In genomic region chr3:105900266-105900665, GRCm38 (mm10) we compare ENCODE assay signal across 18 mouse cellular contexts. TPM values are rescaled to one million over a fixed set of nuclear protein-coding genes. Genes with fewer than 3 reads are reported as not detected.
DNase-seq lines count a peak whose midpoint lies in the region; ATAC-seq and TF ChIP-seq lines count a peak whose summit lies in the region.
"Had no signal": no experiment of that assay in that cellular context is flagged by ENCODE, and none has a peak within 500 bp of the region (broad histone marks: within the 10 kb centered on the region; RNA-seq: fewer than 3 reads in every experiment).

No protein-coding gene starts in this region.

- no peaks in the 10 kb centered on the region for H3K27me3 ChIP-seq in thymus, adult 2 months (ENCODE audit: control insufficient read depth, insufficient read depth, low read length)
- H3K27me3 ChIP-seq in intestine, embryonic 15.5 days (replicated peaks), result no peaks in the 10 kb centered on the region
- H3K27me3 ChIP-seq: midbrain, embryonic 13.5 days had no signal

- H3K4me3 ChIP-seq in thymus, adult 2 months (ENCODE audit: control insufficient read depth, insufficient read depth, low read length), result no peak overlapping the region
- H3K4me3 ChIP-seq in intestine, embryonic 15.5 days (replicated peaks), result no peak overlapping the region
- H3K4me3 ChIP-seq: heart, adult 2 months; hindbrain, embryonic 10.5 days; left cerebral cortex, adult 2 months; midbrain, embryonic 13.5 days had no signal

- intact Hi-C loops in heart, postnatal 10 days (cut with DNase I), result loop anchor here (1.0 kb wide), 1 partner anchor 226 kb away; no protein-coding TSS in a partner anchor

- H3K4me2 ChIP-seq in intestine, embryonic 15.5 days (replicated peaks), result no peak overlapping the region
- H3K4me2 ChIP-seq: lung, embryonic 14.5 days; midbrain, embryonic 13.5 days had no signal

- 48% methylated on average over 6 of the region's 6 CpGs for WGBS in thymus, adult 2 months
- WGBS in intestine, embryonic 15.5 days, result 78% methylated on average over 6 of the region's 6 CpGs

- no peak for TF ChIP-seq POLR2A in thymus, adult 2 months (IDR thresholded peaks at IDR 0.05; ENCODE audit: control insufficient read depth, extremely low read depth, insufficient read depth, low read length, poor library complexity)

- peak; percentile 19 for ATAC-seq in megakaryocyte, adult 5-6 weeks (ENCODE audit: poor library complexity, severe bottlenecking)
- no peak for ATAC-seq in intestine, embryonic 15.5 days

- DNase-seq in heart, adult 11 months, result peak; percentile 90
- DNase-seq in heart, postnatal 10 days, result no peak
- DNase-seq in thymus, postnatal 4 days, result peak; percentile 34
- no peak for DNase-seq in thymus, adult 2 months
- no peak for DNase-seq in kidney, postnatal 14 days

- H3K4me1 ChIP-seq in thymus, adult 2 months (replicated peaks; ENCODE audit: control insufficient read depth, insufficient read depth, low read length), result peaks cover 19% of the 10 kb centered on the region
- peaks cover 3% of the 10 kb centered on the region; the same call in 1 of the 2 replicates for H3K4me1 ChIP-seq in intestine, embryonic 15.5 days (replicated peaks)
- H3K4me1 ChIP-seq: hindbrain, embryonic 10.5 days; midbrain, embryonic 13.5 days had no signal

- no peak for TF ChIP-seq CTCF in thymus, adult 2 months (IDR thresholded peaks at IDR 0.05; ENCODE audit: borderline replicate concordance, control insufficient read depth, extremely low read depth, insufficient read depth, low read length, poor library complexity)

- H3K9me3 ChIP-seq in intestine, embryonic 15.5 days, result no peaks in the 10 kb centered on the region
- H3K9me3 ChIP-seq: G1E; hindbrain, embryonic 10.5 days; midbrain, embryonic 13.5 days had no signal

- H3K27ac ChIP-seq in thymus, adult 2 months (ENCODE audit: control insufficient read depth, insufficient read depth, low read length), result no peak overlapping the region
- H3K27ac ChIP-seq in intestine, embryonic 15.5 days, result no peak overlapping the region
- H3K27ac ChIP-seq: hindbrain, embryonic 10.5 days; left cerebral cortex, adult 2 months; midbrain, embryonic 13.5 days had no signal

- H3K9ac ChIP-seq in intestine, embryonic 15.5 days, result no peak overlapping the region
- H3K9ac ChIP-seq: lung, embryonic 14.5 days; midbrain, embryonic 13.5 days had no signal

- H3K36me3 ChIP-seq in thymus, adult 2 months (ENCODE audit: control insufficient read depth, insufficient read depth, low read length), result no peaks in the 10 kb centered on the region
- H3K36me3 ChIP-seq in intestine, embryonic 15.5 days, result no peaks in the 10 kb centered on the region
- H3K36me3 ChIP-seq: G1E; hindbrain, embryonic 10.5 days; midbrain, embryonic 13.5 days had no signal

RNA-seq across cellular contexts. Expression of gene Tmigd3, which starts 29.6 kb away (rescaled TPM):
- not detected for total RNA-seq in heart, postnatal 10 days (2021)
- 0.82 and 1.1 TPM in 2 replicates for polyA plus RNA-seq in thymus, adult 2 months (2012; rRNA removed)
- total RNA-seq in megakaryocyte, adult 5-6 weeks (2015), result 0.40 and 1.2 TPM in 2 replicates
- total RNA-seq in megakaryocyte, adult 5-6 weeks (2017), result 2.1 and 5.8 TPM in 2 replicates
- polyA plus RNA-seq in intestine, embryonic 15.5 days (2015; fragmentation: Nextera tagmentation; extraction: Ambion mirVana), result 0.24 and 0.52 TPM in 2 replicates
- total RNA-seq: left cerebral cortex, postnatal 4 days had no signal
- polyA plus RNA-seq: activated CD4-positive, CD25-positive, alpha-beta regulatory T cell, adult 4 months; C2C12; heart, adult 2 months; hindbrain, embryonic 10.5 days; inflammation-experienced regulatory T-cells, adult 6 months; midbrain, embryonic 13.5 days; stomach, embryonic 14.5 days had no signal

RNA-seq across cellular contexts. Expression of gene Adora3, which starts 29.6 kb away (rescaled TPM):
- under 1 TPM in 1 of 2 experiments, not detected in 1; 0.26 TPM for total RNA-seq in heart, postnatal 10 days (2021)
- polyA plus RNA-seq in thymus, adult 2 months (2012; rRNA removed), result 0.68 and 0.90 TPM in 2 replicates
- 12.7 and 15.0 TPM in 2 replicates for total RNA-seq in megakaryocyte, adult 5-6 weeks (2015)
- 6.4 and 6.5 TPM in 2 replicates for total RNA-seq in megakaryocyte, adult 5-6 weeks (2017)
- 0.15 and 0.39 TPM in 2 replicates for polyA plus RNA-seq in intestine, embryonic 15.5 days (2015; fragmentation: Nextera tagmentation; extraction: Ambion mirVana)
- total RNA-seq: heart, adult 2 months had no signal
- polyA plus RNA-seq: C2C12, G1E had no signal

RNA-seq across cellular contexts. Expression of gene I830077J02Rik, which starts 32.2 kb away (rescaled TPM):
- 1 to 10 TPM in 1 of 2 experiments, under 1 TPM in 1; 0.69 to 1.3 TPM for total RNA-seq in heart, postnatal 10 days (2021)
- 2.6 and 3.7 TPM in 2 replicates for polyA plus RNA-seq in thymus, adult 2 months (2012; rRNA removed)
- 126 and 132 TPM in 2 replicates for total RNA-seq in megakaryocyte, adult 5-6 weeks (2015)
- 71.5 and 74.6 TPM in 2 replicates for total RNA-seq in megakaryocyte, adult 5-6 weeks (2017)
- polyA plus RNA-seq in intestine, embryonic 15.5 days (2015; fragmentation: Nextera tagmentation; extraction: Ambion mirVana), result 1.5 and 1.7 TPM in 2 replicates

RNA-seq across cellular contexts. Expression of gene Wdr77, which starts 58.9 kb away (rescaled TPM):
- 10 to 100 TPM; 47.7 to 54.4 TPM for total RNA-seq in heart, postnatal 10 days (2021)
- polyA plus RNA-seq in thymus, adult 2 months (2012; rRNA removed), result 46.1 and 56.1 TPM in 2 replicates
- 22.3 and 23.0 TPM in 2 replicates for total RNA-seq in megakaryocyte, adult 5-6 weeks (2015)
- 11.8 and 14.0 TPM in 2 replicates for total RNA-seq in megakaryocyte, adult 5-6 weeks (2017)
- polyA plus RNA-seq in intestine, embryonic 15.5 days (2015; fragmentation: Nextera tagmentation; extraction: Ambion mirVana), result 133 and 137 TPM in 2 replicates

RNA-seq across cellular contexts. Expression of gene Atp5f1, which starts 59.6 kb away (rescaled TPM):
- total RNA-seq in heart, postnatal 10 days (2021), result 100 to 1,000 TPM; 916 to 930 TPM
- polyA plus RNA-seq in thymus, adult 2 months (2012; rRNA removed), result 139 and 148 TPM in 2 replicates
- 442 and 475 TPM in 2 replicates for total RNA-seq in megakaryocyte, adult 5-6 weeks (2015)
- 501 and 520 TPM in 2 replicates for total RNA-seq in megakaryocyte, adult 5-6 weeks (2017)
- 600 and 651 TPM in 2 replicates for polyA plus RNA-seq in intestine, embryonic 15.5 days (2015; fragmentation: Nextera tagmentation; extraction: Ambion mirVana)

Comparison
In these comparisons a context has a peak if more than half of its experiments do, and no peak if none do; other contexts are left out.
1. DNase-seq: peak in heart, adult 11 months (single experiment) and thymus, postnatal 4 days (single experiment); none in heart, postnatal 10 days (0 of 2), thymus, adult 2 months (single experiment) and kidney, postnatal 14 days (single experiment).
2. RNA of gene Adora3, which starts 29.6 kb away (total RNA-seq): 6.4 to 15.0 TPM in megakaryocyte, adult 5-6 weeks; 0.26 TPM in heart, postnatal 10 days; every median in the first group is over 4 times any median in the second.
3. RNA of gene I830077J02Rik, which starts 32.2 kb away (total RNA-seq): 71.5 to 132 TPM in megakaryocyte, adult 5-6 weeks; 0.69 to 1.3 TPM in heart, postnatal 10 days; every median in the first group is over 10 times any median in the second.